Mouse (Mus musculus) kidney, postnatal 25 days (tissue): Measurements from ENCODE around the gene Prss58.

Experiments
- DNase-seq, 2 experiments: peaks; one replicate each; pipeline ENCODE4 v3.0.0; 2021; ENCODE audit warnings: mixed read lengths in 2 of 2

Gene Prss58

DNA sequence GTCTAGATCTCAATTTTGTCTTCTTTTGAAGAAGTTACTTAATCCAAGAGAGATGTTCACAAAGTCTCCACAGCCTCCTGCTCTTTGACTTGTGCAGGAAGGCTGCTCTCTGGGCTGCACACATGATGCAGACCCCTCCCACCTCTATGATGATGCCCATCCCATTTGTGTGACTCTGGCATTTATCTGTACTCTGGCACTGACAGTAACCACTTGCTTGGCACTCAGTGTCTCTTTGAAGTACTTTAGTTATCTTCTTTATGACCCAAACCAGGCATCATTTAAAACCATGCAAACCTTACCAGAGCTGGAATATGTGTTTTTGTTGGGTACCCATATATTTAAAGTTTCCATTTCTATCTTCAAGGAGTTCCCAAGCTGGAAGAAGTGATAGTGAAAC is at the start of gene Prss58:
Gene Prss58, minus strand, starts transcription at position 101 of the 400 bp plus-strand sequence.
- no peak for DNase-seq

- DNase-seq: no peak
Measured at GRCm38 (mm10) chr6:40940457-40940856, 40.3 kb upstream of the Prss58 start, which contains the start of gene 1700074P13Rik. Gene 1700074P13Rik, minus strand, starts transcription at chr6:40940557.

DNA sequence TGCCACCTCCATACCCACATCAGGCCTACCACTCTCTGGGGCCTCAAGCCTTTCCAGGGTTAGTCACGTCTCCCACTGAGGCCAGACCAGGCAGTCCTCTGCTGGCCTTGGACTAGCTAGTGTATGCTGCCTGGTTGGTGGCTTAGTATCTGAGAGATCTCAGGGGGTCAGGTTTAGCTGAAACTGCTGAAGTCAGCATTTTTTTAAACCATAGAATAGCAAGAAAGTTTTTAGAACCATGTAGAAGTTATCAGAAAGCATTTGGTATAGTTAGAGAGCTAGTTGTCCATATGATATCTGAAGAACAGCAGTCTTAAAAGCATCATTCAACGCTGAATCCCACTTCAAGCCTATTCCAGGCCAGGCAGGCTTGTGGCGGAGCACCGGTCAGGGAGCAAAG is 19.8 kb upstream of the Prss58 start:
- no peak for DNase-seq

- DNase-seq: no peak
Measured at GRCm38 (mm10) chr6:40894716-40895115, 5.5 kb downstream of the Prss58 start.

DNA sequence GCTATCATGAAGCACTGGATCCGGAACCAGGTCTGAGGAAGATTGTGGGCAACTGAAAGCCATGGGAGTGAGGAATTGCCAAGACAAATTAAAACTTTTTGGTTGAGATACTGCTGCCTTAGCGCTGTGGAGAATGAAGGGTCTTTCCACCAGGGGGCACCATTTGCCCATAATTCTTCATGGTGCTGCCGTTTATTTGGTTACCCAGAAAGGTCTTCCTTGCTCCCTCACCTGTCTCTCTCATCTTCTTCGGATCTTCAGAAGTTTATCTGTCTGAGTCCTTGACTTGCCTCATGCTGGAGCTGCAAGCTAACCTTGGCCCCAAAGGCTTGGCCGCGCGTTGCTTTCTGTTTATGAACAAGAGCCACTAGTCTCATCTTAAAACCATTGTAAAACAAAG is 6.6 kb downstream of the Prss58 start:
- DNase-seq: peak in 1 of 2 experiments; percentile 47

GRCm38 (mm10) chr6:40891754-40892153 is 8.4 kb downstream of the Prss58 start:
- no peak for DNase-seq

GRCm38 (mm10) chr6:40890973-40891372 is 9.2 kb downstream of the Prss58 start:
- DNase-seq: no peak

DNA sequence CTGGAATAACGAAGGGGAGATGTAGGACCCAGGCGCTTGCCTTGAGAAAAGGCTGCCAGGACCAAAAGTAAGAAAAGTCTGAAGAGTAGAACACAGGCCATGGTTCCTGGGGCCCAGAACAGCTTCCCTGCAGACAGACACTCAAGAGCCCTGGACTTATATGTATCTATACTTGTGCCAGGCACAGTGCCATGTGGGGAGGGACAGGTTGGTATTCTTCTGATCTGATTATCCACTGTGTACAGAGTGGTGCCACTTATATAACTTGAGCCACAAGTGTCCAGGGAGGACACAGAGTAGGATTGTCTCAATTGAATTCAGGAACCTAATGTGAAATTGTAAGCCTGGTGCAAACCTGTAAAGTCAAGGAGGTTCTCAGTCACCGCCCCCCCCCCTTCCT is 12.8 kb downstream of the Prss58 start, which contains the start of gene Moxd2:
Gene Moxd2, minus strand, starts transcription at position 101 of the 400 bp plus-strand sequence.
- DNase-seq: no peak

GRCm38 (mm10) chr6:40845283-40845682 is 54.9 kb downstream of the Prss58 start:
- DNase-seq: no peak
